Mouse (Mus musculus): ENCODE data around the gene Hfm1.

GRCm38 (mm10) chr5:106885517-106885916, 40.6 kb downstream of the Hfm1 start:
- no peak for TF ChIP-seq CTCF (IDR thresholded peaks at IDR 0.05; ENCODE audit: borderline replicate concordance, insufficient read depth, low read depth, low read length)
- TF ChIP-seq POLR2A (IDR thresholded peaks at IDR 0.05; ENCODE audit: borderline replicate concordance, insufficient read depth, low read length): no peak
